Mouse (Mus musculus) embryonic facial prominence, embryonic 13.5 days (tissue): Measurements from ENCODE around the gene Siah2. TPM values are rescaled to one million over a fixed set of nuclear protein-coding genes. Genes with fewer than 3 reads are reported as not detected.

Source experiments
- ATAC-seq: fragments of 200-750 bp; cut with Nextera tagmentation; 2 replicates; pipeline ENCODE4 v1.8.0; 2017; ENCODE audit warnings: low read depth; ENCODE audit not compliant: insufficient number of reproducible peaks, insufficient read depth, low FRiP score, low TSS enrichment
- H3K27ac ChIP-seq: fragments of 300-500 bp; sonication (generic); 2 replicates; pipeline ENCODE4 v1.5.1; 2015; ENCODE audit warnings: moderate library complexity, mild to moderate bottlenecking, inconsistent platforms
- H3K27me3 ChIP-seq: fragments of 300-500 bp; sonication (generic); 2 replicates; pipeline ENCODE4 v1.6.1; 2015; ENCODE audit warnings: mild to moderate bottlenecking, inconsistent platforms
- H3K36me3 ChIP-seq: fragments of 300-500 bp; sonication (generic); 2 replicates; pipeline ENCODE4 v1.6.1; 2015; ENCODE audit warnings: mild to moderate bottlenecking, inconsistent platforms
- H3K4me1 ChIP-seq: fragments of 300-500 bp; sonication (generic); 2 replicates; pipeline ENCODE4 v1.6.1; 2015; ENCODE audit warnings: inconsistent platforms
- H3K4me2 ChIP-seq: fragments of 300-500 bp; sonication (generic); 2 replicates; pipeline ENCODE4 v1.6.1; 2015; ENCODE audit warnings: moderate library complexity, mild to moderate bottlenecking, inconsistent platforms
- H3K4me3 ChIP-seq: fragments of 300-500 bp; sonication (generic); 2 replicates; pipeline ENCODE4 v1.5.1; 2015; ENCODE audit warnings: mild to moderate bottlenecking, inconsistent platforms
- H3K9ac ChIP-seq: fragments of 300-500 bp; sonication (generic); 2 replicates; pipeline ENCODE4 v1.6.1; 2015; ENCODE audit warnings: mild to moderate bottlenecking, inconsistent platforms
- H3K9me3 ChIP-seq: fragments of 300-500 bp; sonication (generic); 2 replicates; pipeline ENCODE4 v1.6.1; 2016; ENCODE audit warnings: inconsistent platforms
- WGBS: fragments of 180-500 bp; shearing (Covaris S2); methylation state at CpG from one replicate; pipeline ENCODE4 v1.1.7; 2015; ENCODE audit warnings: mixed read lengths; 5-methylcytosine and 5-hydroxymethylcytosine counted together
- polyA plus RNA-seq: library from polyadenylated mRNA; unstranded; fragments of >200 nt; fragmentation: Nextera tagmentation; extraction: Ambion mirVana; gene quantifications from 2 replicates; pipeline ENCODE4 v1.2.1, GENCODE M21; 2015

Gene Siah2
- polyA plus RNA-seq, 1 experiment from 2014 or later, result 5.3 TPM

- Histone ChIP-seq H3K9ac (no peak overlapping the region), H3K27me3 (no peaks in the 10 kb centered on the region), H3K4me1 (peaks cover 30% of the 10 kb centered on the region), H3K27ac (no peak overlapping the region), H3K4me3 (no peak overlapping the region), H3K36me3 (no peaks in the 10 kb centered on the region), H3K9me3 (no peaks in the 10 kb centered on the region), H3K4me2 (no peak overlapping the region)
- WGBS, result 53% methylated on average over 2 of the region's 2 CpGs
- no peak for ATAC-seq
These were observed 10.4 kb downstream of the Siah2 start for GRCm38 (mm10) chr3:58681831-58682230.

- Histone ChIP-seq H3K27ac (no peak overlapping the region), H3K9ac (no peak overlapping the region), H3K4me1 (peaks cover 27% of the 10 kb centered on the region), H3K4me2 (no peak overlapping the region), H3K4me3 (no peak overlapping the region), H3K36me3 (peaks cover 1% of the 10 kb centered on the region), H3K27me3 (no peaks in the 10 kb centered on the region), H3K9me3 (no peaks in the 10 kb centered on the region)
- WGBS, result 81% methylated on average over 7 of the region's 7 CpGs
- ATAC-seq, result no peak
These were observed 11.1 kb downstream of the Siah2 start for GRCm38 (mm10) chr3:58680943-58681637.

GRCm38 (mm10) chr3:58679996-58680395 lies 12.2 kb downstream of the Siah2 start:
- Histone ChIP-seq H3K27ac (0 out of 2 replicates have a peak overlapping the region, but pooled peaks have one; percentile 28), H3K9me3 (no peaks in the 10 kb centered on the region), H3K4me2 (no peak overlapping the region), H3K4me3 (no peak overlapping the region), H3K36me3 (peaks cover 12% of the 10 kb centered on the region), H3K9ac (no peak overlapping the region), H3K4me1 (peaks cover 27% of the 10 kb centered on the region), H3K27me3 (no peaks in the 10 kb centered on the region)
- WGBS, result 40% methylated on average over 4 of the region's 4 CpGs
- no peak for ATAC-seq

- Histone ChIP-seq H3K27ac (no peak overlapping the region), H3K4me1 (peaks cover 27% of the 10 kb centered on the region), H3K9me3 (no peaks in the 10 kb centered on the region), H3K36me3 (peaks cover 14% of the 10 kb centered on the region), H3K27me3 (no peaks in the 10 kb centered on the region), H3K4me3 (no peak overlapping the region), H3K4me2 (no peak overlapping the region), H3K9ac (no peak overlapping the region)
- ATAC-seq, result no peak
- WGBS, result 54% methylated on average over 2 of the region's 2 CpGs
These were observed 13.3 kb downstream of the Siah2 start for GRCm38 (mm10) chr3:58678905-58679304.

- no peak overlapping the region for H3K27ac ChIP-seq
These were observed 13.8 kb downstream of the Siah2 start for GRCm38 (mm10) chr3:58678384-58678783.

GRCm38 (mm10) chr3:58677615-58678014 lies 14.6 kb downstream of the Siah2 start:
- Histone ChIP-seq H3K4me1 (peaks cover 29% of the 10 kb centered on the region), H3K4me3 (no peak overlapping the region), H3K9me3 (no peaks in the 10 kb centered on the region), H3K9ac (no peak overlapping the region), H3K27ac (no peak overlapping the region), H3K36me3 (peaks cover 14% of the 10 kb centered on the region), H3K27me3 (no peaks in the 10 kb centered on the region), H3K4me2 (no peak overlapping the region)
- 47% methylated on average over 3 of the region's 3 CpGs for WGBS
- ATAC-seq, result no peak

More at GRCm38 (mm10) chr3:58678384-58678783, 13.8 kb downstream of the Siah2 start:
- Histone ChIP-seq H3K36me3 (peaks cover 14% of the 10 kb centered on the region), H3K4me1 (peaks cover 27% of the 10 kb centered on the region), H3K9me3 (no peaks in the 10 kb centered on the region), H3K4me3 (no peak overlapping the region), H3K9ac (no peak overlapping the region), H3K27me3 (no peaks in the 10 kb centered on the region), H3K4me2 (no peak overlapping the region)
- ATAC-seq, result no peak
- 67% methylated on average over 8 of the region's 8 CpGs for WGBS

- no peak overlapping the region for H3K9ac ChIP-seq
- no peaks in the 10 kb centered on the region for H3K27me3 ChIP-seq
- no peaks in the 10 kb centered on the region for H3K9me3 ChIP-seq
- WGBS, result 94% methylated on average over 5 of the region's 5 CpGs
- peaks cover 13% of the 10 kb centered on the region; the same call in 1 of the 2 replicates for H3K4me1 ChIP-seq
- peaks cover 14% of the 10 kb centered on the region for H3K36me3 ChIP-seq
- no peak overlapping the region for H3K4me2 ChIP-seq
- no peak for ATAC-seq
- H3K27ac ChIP-seq, result no peak overlapping the region
- no peak overlapping the region for H3K4me3 ChIP-seq
These were observed 18.9 kb downstream of the Siah2 start for GRCm38 (mm10) chr3:58673295-58673694.

GRCm38 (mm10) chr3:58672481-58673183 lies 19.6 kb downstream of the Siah2 start:
- Histone ChIP-seq H3K27ac (no peak overlapping the region), H3K4me3 (no peak overlapping the region), H3K9me3 (no peaks in the 10 kb centered on the region), H3K27me3 (no peaks in the 10 kb centered on the region), H3K4me1 (peaks cover 11% of the 10 kb centered on the region; the same call in 1 of the 2 replicates), H3K4me2 (no peak overlapping the region), H3K9ac (no peak overlapping the region), H3K36me3 (peaks cover 14% of the 10 kb centered on the region)
- WGBS, result 57% methylated on average over 4 of the region's 4 CpGs
- no peak for ATAC-seq

GRCm38 (mm10) chr3:58671616-58672250 lies 20.5 kb downstream of the Siah2 start:
- Histone ChIP-seq H3K36me3 (peaks cover 14% of the 10 kb centered on the region), H3K27ac (no peak overlapping the region), H3K4me2 (no peak overlapping the region), H3K9ac (no peak overlapping the region), H3K4me1 (peaks cover 7% of the 10 kb centered on the region; the same call in 1 of the 2 replicates), H3K9me3 (no peaks in the 10 kb centered on the region), H3K27me3 (no peaks in the 10 kb centered on the region), H3K4me3 (no peak overlapping the region)
- 62% methylated on average over 6 of the region's 6 CpGs for WGBS
- no peak for ATAC-seq

GRCm38 (mm10) chr3:58663970-58664369 lies 28.2 kb downstream of the Siah2 start:
- 87% methylated on average over 7 of the region's 7 CpGs for WGBS
- Histone ChIP-seq H3K9ac (no peak overlapping the region), H3K27ac (no peak overlapping the region), H3K4me2 (no peak overlapping the region), H3K36me3 (no peaks in the 10 kb centered on the region), H3K4me3 (no peak overlapping the region), H3K27me3 (no peaks in the 10 kb centered on the region; the same call in 1 of the 2 replicates), H3K4me1 (no peaks in the 10 kb centered on the region), H3K9me3 (peaks cover 6% of the 10 kb centered on the region; the same call in 1 of the 2 replicates)
- no peak for ATAC-seq

- Histone ChIP-seq H3K36me3 (no peaks in the 10 kb centered on the region), H3K27ac (no peak overlapping the region), H3K9ac (no peak overlapping the region), H3K4me1 (no peaks in the 10 kb centered on the region), H3K27me3 (no peaks in the 10 kb centered on the region; the same call in 1 of the 2 replicates), H3K4me3 (no peak overlapping the region), H3K9me3 (no peaks in the 10 kb centered on the region), H3K4me2 (no peak overlapping the region)
- WGBS, result 90% methylated on average over 4 of the region's 4 CpGs
- ATAC-seq, result no peak
These were observed 31.6 kb downstream of the Siah2 start for GRCm38 (mm10) chr3:58660636-58661035.
